Mouse (Mus musculus) spleen, postnatal 4 days (tissue): ENCODE measurements around the gene Vwa3b.
"Not testable (repeated sequence)": the region's sequence is repeated elsewhere in the genome, so short reads cannot be mapped to it uniquely, and the experiment has no call there.

ENCODE experiments used
- DNase-seq, 2 experiments: peaks; one replicate each; pipeline ENCODE4 v3.0.0; 2022; ENCODE audit warnings: low spot score in 2 of 2

The Vwa3b gene

GRCm38 (mm10) chr1:37025962-37026686 is at the start of gene Vwa3b:
Gene Vwa3b (plus strand): TSS chr1:37026596.
- DNase-seq, result no peak

- no peak for DNase-seq
Measured at GRCm38 (mm10) chr1:36976770-36977169, 49.6 kb upstream of the Vwa3b start.

- DNase-seq, result no peak
Measured at GRCm38 (mm10) chr1:36982191-36982961, 44.0 kb upstream of the Vwa3b start.

GRCm38 (mm10) chr1:36983754-36984153 is 42.6 kb upstream of the Vwa3b start:
- DNase-seq, result no peak

GRCm38 (mm10) chr1:36984406-36984805 is 42.0 kb upstream of the Vwa3b start:
- no peak for DNase-seq

- DNase-seq, result no peak
Measured at GRCm38 (mm10) chr1:36985896-36986295, 40.5 kb upstream of the Vwa3b start.

GRCm38 (mm10) chr1:36986396-36987160 is 39.8 kb upstream of the Vwa3b start:
- DNase-seq, result no peak

GRCm38 (mm10) chr1:36987172-36988148 is 38.9 kb upstream of the Vwa3b start:
- DNase-seq, result peak in 1 of 2 experiments; percentile 26

- no peak for DNase-seq
Measured at GRCm38 (mm10) chr1:36988161-36988560, 38.2 kb upstream of the Vwa3b start.

GRCm38 (mm10) chr1:36988561-36988960 is 37.8 kb upstream of the Vwa3b start:
- no peak for DNase-seq

GRCm38 (mm10) chr1:36994296-36994695 is 32.1 kb upstream of the Vwa3b start:
- no peak for DNase-seq

- no peak for DNase-seq
Measured at GRCm38 (mm10) chr1:36995760-36996159, 30.6 kb upstream of the Vwa3b start.

GRCm38 (mm10) chr1:36996561-36997213 is 29.7 kb upstream of the Vwa3b start:
- DNase-seq, result no peak

- no peak for DNase-seq
Measured at GRCm38 (mm10) chr1:37000307-37000706, 26.1 kb upstream of the Vwa3b start.

GRCm38 (mm10) chr1:37001636-37002315 is 24.6 kb upstream of the Vwa3b start:
- DNase-seq, result no peak

- DNase-seq, result no peak
Measured at GRCm38 (mm10) chr1:37002316-37003008, 23.9 kb upstream of the Vwa3b start.

GRCm38 (mm10) chr1:37004533-37004932 is 21.9 kb upstream of the Vwa3b start:
- DNase-seq, result no peak

- no peak for DNase-seq
Measured at GRCm38 (mm10) chr1:37005036-37005435, 21.4 kb upstream of the Vwa3b start.

- not testable (repeated sequence) for DNase-seq
Measured at GRCm38 (mm10) chr1:37006529-37006928, 19.9 kb upstream of the Vwa3b start.
